Mouse (Mus musculus) heart, postnatal 0 days (tissue): ENCODE measurements around the gene Kcnj4. TPM values are rescaled to one million over a fixed set of nuclear protein-coding genes. Genes with fewer than 3 reads are reported as not detected.

Experiments
- ATAC-seq: fragments of 200-750 bp; cut with Nextera tagmentation; 2 replicates; pipeline ENCODE4 v1.8.0; 2017; ENCODE audit warnings: low read depth, moderate number of reproducible peaks, moderate library complexity; ENCODE audit not compliant: insufficient read depth
- DNase-seq: peaks from one replicate; pipeline ENCODE4 v3.0.0-alpha.2; 2016; ENCODE audit warnings: low spot score
- H3K27ac ChIP-seq: fragments of 300-500 bp; sonication (generic); 2 replicates; pipeline ENCODE4 v1.5.1; 2014; ENCODE audit warnings: low read depth, mild to moderate bottlenecking
- H3K27me3 ChIP-seq: fragments of 300-500 bp; sonication (generic); 2 replicates; pipeline ENCODE4 v1.6.1; 2014; ENCODE audit warnings: low read length, mixed read lengths; ENCODE audit not compliant: control insufficient read depth, insufficient read depth
- H3K36me3 ChIP-seq: fragments of 300-500 bp; sonication (generic); replicated peaks from 2 replicates; pipeline ENCODE4 v1.6.1; 2014; ENCODE audit warnings: low read length, mixed read lengths; ENCODE audit not compliant: control insufficient read depth, insufficient read depth
- H3K4me1 ChIP-seq: fragments of 300-500 bp; sonication (generic); 2 replicates; pipeline ENCODE4 v1.6.1; 2014; ENCODE audit warnings: antibody characterized with exemption; ENCODE audit not compliant: control insufficient read depth, insufficient read depth
- H3K4me2 ChIP-seq: fragments of 300-500 bp; sonication (generic); 2 replicates; pipeline ENCODE4 v1.6.1; 2014; ENCODE audit warnings: low read depth, mild to moderate bottlenecking, low read length, moderate library complexity
- H3K4me3 ChIP-seq: fragments of 300-500 bp; sonication (generic); 2 replicates; pipeline ENCODE4 v1.5.1; 2014; ENCODE audit warnings: low read depth, low read length
- H3K9ac ChIP-seq: fragments of 300-500 bp; sonication (generic); replicated peaks from 2 replicates; pipeline ENCODE4 v1.6.1; 2014; ENCODE audit warnings: low read depth, low read length, mixed read lengths
- H3K9me3 ChIP-seq: fragments of 300-500 bp; sonication (generic); replicated peaks from 2 replicates; pipeline ENCODE4 v1.6.1; 2016; ENCODE audit warnings: low read length; ENCODE audit not compliant: control insufficient read depth
- CTCF ChIP-seq: IDR thresholded peaks from 2 replicates; pipeline ENCODE4 v1.5.1; 2016; ENCODE audit warnings: antibody characterized with exemption, control low read depth, low read depth
- EP300 ChIP-seq: IDR thresholded peaks from 2 replicates; pipeline ENCODE4 v1.6.1; 2016; ENCODE audit warnings: antibody characterized with exemption, low read depth
- WGBS: fragments of 180-500 bp; shearing (Covaris S2); extraction: QIAGEN DNeasy Blood & Tissue Kit; methylation state at CpG from one replicate; pipeline ENCODE4 v1.1.7; 2014; 5-methylcytosine and 5-hydroxymethylcytosine counted together
- polyA plus RNA-seq: library from polyadenylated mRNA; unstranded; fragments of >200 nt; fragmentation: Nextera tagmentation; extraction: Ambion mirVana; gene quantifications from 2 replicates; pipeline ENCODE4 v1.2.1, GENCODE M21; 2015
- total RNA-seq: library from RNA; depleted of rRNA; stranded (reverse); fragments of >200 nt; gene quantifications from 2 replicates; pipeline ENCODE4 v1.2.3, GENCODE M21; 2014; ENCODE audit warnings: low replicate concordance

Gene Kcnj4
- total and polyA plus RNA-seq, 2 experiments from 2014 or later = 0.10 to 3.6 TPM

DNA sequence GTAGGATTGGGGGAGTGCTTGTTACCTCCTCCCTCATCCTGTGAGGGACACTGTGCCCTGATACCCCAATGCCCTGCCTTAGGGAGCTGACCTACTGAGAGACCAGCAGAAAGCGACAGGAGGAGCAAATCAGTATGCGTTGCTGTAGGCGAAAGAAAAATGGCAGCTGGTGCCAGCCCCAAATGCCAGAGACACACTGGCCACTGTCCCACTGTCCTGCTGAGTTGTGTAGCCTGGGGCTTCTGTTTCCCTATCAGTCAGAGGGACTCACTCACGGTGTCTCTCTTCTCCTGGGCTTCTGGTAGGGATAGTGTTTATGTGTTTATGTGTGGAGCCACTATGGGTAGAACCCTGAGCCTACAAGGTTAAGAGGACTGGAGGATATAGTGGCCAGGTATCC, 12.7 kb upstream of the Kcnj4 start:
- Histone ChIP-seq H3K27ac (no peak overlapping the region), H3K9me3 (no peaks in the 10 kb centered on the region), H3K4me3 (0 out of 2 replicates have a peak overlapping the region, but pooled peaks have one; percentile 58), H3K4me1 (peaks cover 14% of the 10 kb centered on the region), H3K4me2 (peak overlapping the region; percentile 89), H3K9ac (no peak overlapping the region), H3K27me3 (peaks cover 11% of the 10 kb centered on the region; the same call in 1 of the 2 replicates), H3K36me3 (peaks cover 2% of the 10 kb centered on the region; the same call in 1 of the 2 replicates)
- TF ChIP-seq CTCF (no peak), EP300 (no peak)
- ATAC-seq (no peak), DNase-seq (no peak)
- WGBS = 79% methylated on average over 4 of the region's 4 CpGs

DNA sequence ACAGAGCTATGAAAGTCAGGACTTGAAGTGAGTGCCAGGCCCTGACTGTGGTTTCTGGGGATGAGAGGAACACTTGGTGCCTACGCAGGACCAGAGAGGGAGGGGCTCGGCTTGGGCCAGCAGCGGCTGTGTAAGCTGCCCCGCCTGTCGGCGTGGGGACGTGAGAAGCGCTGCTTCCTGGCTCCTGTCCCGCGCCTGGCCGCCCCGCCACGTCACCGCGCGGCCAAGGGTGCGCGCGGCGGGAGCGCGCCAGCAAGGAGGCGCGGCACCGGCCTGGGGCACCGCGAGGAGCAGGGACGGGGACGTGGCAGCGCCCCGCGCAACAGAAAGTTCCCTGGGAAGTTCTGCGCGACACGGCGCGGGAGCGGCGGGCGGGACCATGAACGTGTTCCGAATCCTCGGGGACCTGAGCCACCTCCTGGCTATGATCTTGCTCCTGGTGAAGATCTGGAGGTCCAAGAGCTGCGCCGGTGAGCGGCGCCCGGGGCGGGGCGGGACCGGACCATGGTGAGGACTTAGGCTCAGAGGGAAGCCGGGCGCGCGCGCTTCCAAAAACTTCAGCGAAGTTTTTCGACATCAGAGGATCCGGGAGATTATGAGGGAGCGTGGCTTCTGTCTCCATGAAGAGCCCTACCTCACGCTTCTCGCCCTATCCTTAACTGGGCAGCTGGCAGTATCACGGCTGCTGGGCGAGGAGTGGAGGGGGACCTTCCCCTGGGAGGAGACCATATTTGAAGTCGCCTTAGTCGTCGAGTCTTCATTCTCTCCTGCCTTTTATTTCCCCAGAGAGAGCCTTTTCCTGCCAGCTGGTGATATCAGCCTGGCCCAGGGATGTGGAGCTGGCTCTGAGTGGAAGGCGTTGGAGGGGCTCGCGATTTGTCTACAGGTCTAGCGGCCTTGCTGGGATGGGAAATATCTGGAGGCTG, 11.4 kb upstream of the Kcnj4 start, which contains the start of gene Kdelr3:
Gene Kdelr3 (plus strand): TSS at position 241 of the 926 bp plus-strand sequence.
- DNase-seq (peak; percentile 81), ATAC-seq (peak; percentile 83)
- peak within 1 kb of the TSS; percentile 89 for H3K4me2 ChIP-seq
- WGBS = under 1% methylated on average over 71 of the region's 71 CpGs
- no peaks in the 10 kb centered on the region; the same call in 1 of the 2 replicates for H3K36me3 ChIP-seq
- H3K4me1 ChIP-seq = peaks cover 19% of the 10 kb centered on the region
- no peaks in the 10 kb centered on the region for H3K9me3 ChIP-seq
- TF ChIP-seq CTCF = no peak
- TF ChIP-seq EP300 = no peak
- H3K4me3 ChIP-seq = peak within 1 kb of the TSS; percentile 58
- peak within 1 kb of the TSS; percentile 74 for H3K9ac ChIP-seq
- peaks cover 17% of the 10 kb centered on the region; the same call in 1 of the 2 replicates for H3K27me3 ChIP-seq
- H3K27ac ChIP-seq = peak within 1 kb of the TSS; percentile 76

DNA sequence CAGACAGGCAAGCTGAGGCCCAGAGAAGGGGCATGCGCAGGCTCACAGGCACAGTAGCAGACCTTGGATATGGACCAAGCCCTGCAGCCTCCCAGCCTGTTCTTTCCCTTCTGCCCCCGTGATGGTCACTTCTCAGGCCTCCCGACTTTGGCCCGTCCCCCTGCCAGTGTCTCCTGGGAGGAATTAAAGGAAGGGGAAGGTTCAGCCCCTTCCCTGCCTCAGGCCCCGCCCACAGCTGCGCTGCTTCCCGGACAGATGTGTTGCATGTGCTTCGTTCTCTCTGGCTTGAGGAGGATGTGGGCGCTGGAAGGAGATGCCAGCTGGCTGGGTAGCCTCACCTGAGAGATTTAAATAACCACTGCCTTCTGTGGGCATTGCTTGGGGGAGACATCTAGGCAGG, 8.9 kb upstream of the Kcnj4 start:
- TF ChIP-seq EP300 (no peak), CTCF (no peak)
- WGBS = 15% methylated on average over 9 of the region's 9 CpGs
- H3K4me3 ChIP-seq = no peak overlapping the region
- H3K36me3 ChIP-seq = no peaks in the 10 kb centered on the region
- H3K4me1 ChIP-seq = peaks cover 19% of the 10 kb centered on the region
- no peak for DNase-seq
- H3K27ac ChIP-seq = no peak overlapping the region
- H3K9ac ChIP-seq = no peak overlapping the region
- no peak overlapping the region for H3K4me2 ChIP-seq
- H3K9me3 ChIP-seq = no peaks in the 10 kb centered on the region
- H3K27me3 ChIP-seq = peaks cover 35% of the 10 kb centered on the region
- ATAC-seq = no peak

DNA sequence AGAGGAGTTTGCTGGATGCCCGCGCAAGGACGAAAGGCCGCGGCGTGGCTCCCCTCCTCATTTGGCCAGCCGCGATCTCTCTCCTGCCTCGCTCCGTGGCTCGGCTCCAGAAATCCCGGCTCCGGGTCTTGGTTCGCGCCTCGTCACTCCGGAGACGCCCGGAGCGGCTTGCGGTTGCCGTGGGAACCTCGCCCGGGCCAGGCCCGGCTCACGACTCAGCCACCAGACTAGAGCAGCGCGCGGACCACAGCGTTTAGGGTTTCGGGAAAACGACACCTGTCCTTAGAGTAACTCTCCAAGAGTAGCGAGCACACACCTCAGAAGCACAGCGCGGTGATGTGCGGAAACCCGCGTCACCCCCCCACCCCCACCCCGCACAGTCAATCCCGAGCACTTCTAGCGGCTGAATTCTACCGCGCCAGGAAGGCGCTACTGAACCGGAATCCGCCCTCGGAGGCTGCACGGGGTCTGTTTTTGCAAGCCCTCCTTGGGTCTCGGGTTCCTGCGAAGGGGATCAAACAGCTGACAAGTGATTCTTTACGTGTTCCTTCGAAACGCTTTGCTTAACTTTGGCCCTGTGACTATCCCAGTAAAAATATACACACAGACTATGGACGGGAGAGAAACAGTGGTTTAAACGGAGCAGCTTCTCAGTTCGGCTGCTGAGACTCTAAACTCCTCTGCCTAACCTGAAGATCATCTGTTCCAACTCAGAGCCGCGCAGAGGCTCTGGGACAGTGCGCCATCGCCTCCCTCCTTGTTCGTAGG, 6.7 kb upstream of the Kcnj4 start:
- Histone ChIP-seq H3K4me3 (peak overlapping the region; percentile 43), H3K27ac (no peak overlapping the region), H3K27me3 (peaks cover 53% of the 10 kb centered on the region), H3K36me3 (no peaks in the 10 kb centered on the region), H3K9me3 (no peaks in the 10 kb centered on the region), H3K4me2 (peak overlapping the region; percentile 79), H3K4me1 (peaks cover 7% of the 10 kb centered on the region), H3K9ac (no peak overlapping the region)
- WGBS = 5% methylated on average over 61 of the region's 61 CpGs
- peak; percentile 63 for DNase-seq
- ATAC-seq = peak; percentile 70
- no peak for TF ChIP-seq EP300

DNA sequence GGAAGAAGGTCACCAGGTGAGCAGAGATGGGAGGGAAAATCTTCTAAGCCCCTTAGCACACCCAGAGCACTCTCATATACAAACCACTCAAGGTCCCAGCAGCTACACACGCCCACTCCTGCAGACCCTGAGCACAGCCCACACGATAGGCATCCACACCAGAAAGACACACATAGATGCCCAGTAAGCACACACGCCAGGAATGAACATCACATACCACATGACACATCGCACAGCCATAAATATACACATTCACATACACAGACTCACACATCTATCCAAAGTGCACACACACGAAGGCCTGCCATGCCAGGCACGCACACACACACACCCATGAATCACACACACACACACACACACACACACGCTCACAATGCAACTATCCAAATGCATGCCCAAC, 5.4 kb upstream of the Kcnj4 start:
- Histone ChIP-seq H3K9ac (no peak overlapping the region), H3K27me3 (peaks cover 63% of the 10 kb centered on the region), H3K4me3 (no peak overlapping the region), H3K9me3 (no peaks in the 10 kb centered on the region), H3K36me3 (no peaks in the 10 kb centered on the region), H3K4me1 (peaks cover 8% of the 10 kb centered on the region), H3K4me2 (no peak overlapping the region), H3K27ac (no peak overlapping the region)
- DNase-seq (no peak), ATAC-seq (no peak)
- TF ChIP-seq CTCF = no peak
- no peak for TF ChIP-seq EP300
- WGBS = 74% methylated on average over 7 of the region's 7 CpGs
